Mouse (Mus musculus): ENCODE measurements around the gene Syk.

GRCm38 (mm10) chr13:52602752-52603151 lies 19.8 kb downstream of the Syk start:
- no peak for TF ChIP-seq GATA1 (IDR thresholded peaks at IDR 0.05; ENCODE audit: borderline replicate concordance, low read length)
- no peak for TF ChIP-seq FLI1 (IDR thresholded peaks at IDR 0.05; ENCODE audit: low read length)

Data from megakaryocyte, embryonic 14.5 days (primary cell).